Mouse (Mus musculus) splenic B cell, adult 2 months (primary cell): ENCODE data around the gene Rcvrn.

ENCODE experiments used
- DNase-seq: peaks from one replicate; pipeline ENCODE4 v3.0.0-alpha.2; 2011; ENCODE audit warnings: low read depth, low spot score
- H3K27me3 ChIP-seq: 2 replicates; pipeline ENCODE4 v1.6.1; 2012; ENCODE audit warnings: mild to moderate bottlenecking, low read length, moderate library complexity, mixed read lengths; ENCODE audit not compliant: control insufficient read depth, poor library complexity, insufficient read depth, severe bottlenecking
- H3K36me3 ChIP-seq: 2 replicates; pipeline ENCODE4 v1.6.1; 2012; ENCODE audit warnings: mild to moderate bottlenecking, low read length, moderate library complexity, mixed read lengths; ENCODE audit not compliant: control insufficient read depth, poor library complexity, insufficient read depth, severe bottlenecking

Rcvrn gene

GRCm38 (mm10) chr11:67694703-67695376 is at the start of gene Rcvrn:
Rcvrn (plus strand) TSS chr11:67695326.
- no peak for DNase-seq
- H3K27me3 ChIP-seq, result no peaks in the 10 kb centered on the region
- no peaks in the 10 kb centered on the region for H3K36me3 ChIP-seq

GRCm38 (mm10) chr11:67647745-67648144 is 47.4 kb upstream of the Rcvrn start:
- DNase-seq, result peak; percentile 71
- Histone ChIP-seq H3K36me3 (no peaks in the 10 kb centered on the region), H3K27me3 (no peaks in the 10 kb centered on the region)

- Histone ChIP-seq H3K36me3 (no peaks in the 10 kb centered on the region), H3K27me3 (no peaks in the 10 kb centered on the region)
- no peak for DNase-seq
Observed at GRCm38 (mm10) chr11:67648651-67649407, 46.3 kb upstream of the Rcvrn start.

GRCm38 (mm10) chr11:67649971-67650707 is 45.0 kb upstream of the Rcvrn start:
- no peak for DNase-seq
- Histone ChIP-seq H3K36me3 (no peaks in the 10 kb centered on the region), H3K27me3 (no peaks in the 10 kb centered on the region)

- no peak for DNase-seq
- Histone ChIP-seq H3K36me3 (no peaks in the 10 kb centered on the region), H3K27me3 (no peaks in the 10 kb centered on the region)
Observed at GRCm38 (mm10) chr11:67651731-67652130, 43.4 kb upstream of the Rcvrn start.

- Histone ChIP-seq H3K36me3 (no peaks in the 10 kb centered on the region), H3K27me3 (no peaks in the 10 kb centered on the region)
- DNase-seq, result no peak
Observed at GRCm38 (mm10) chr11:67652194-67652892, 42.8 kb upstream of the Rcvrn start.

- Histone ChIP-seq H3K36me3 (no peaks in the 10 kb centered on the region), H3K27me3 (no peaks in the 10 kb centered on the region)
- no peak for DNase-seq
Observed at GRCm38 (mm10) chr11:67652893-67653255, 42.3 kb upstream of the Rcvrn start.

GRCm38 (mm10) chr11:67653521-67654090 is 41.5 kb upstream of the Rcvrn start:
- DNase-seq, result no peak
- Histone ChIP-seq H3K36me3 (no peaks in the 10 kb centered on the region), H3K27me3 (no peaks in the 10 kb centered on the region)

- no peaks in the 10 kb centered on the region for H3K36me3 ChIP-seq
- DNase-seq, result no peak
- H3K27me3 ChIP-seq, result no peaks in the 10 kb centered on the region
Observed at GRCm38 (mm10) chr11:67654514-67654913, 40.6 kb upstream of the Rcvrn start.

- H3K36me3 ChIP-seq, result no peaks in the 10 kb centered on the region
- peak; percentile 20 for DNase-seq
- H3K27me3 ChIP-seq, result no peaks in the 10 kb centered on the region
Observed at GRCm38 (mm10) chr11:67655236-67655959, 39.7 kb upstream of the Rcvrn start.

- DNase-seq, result no peak
- Histone ChIP-seq H3K36me3 (no peaks in the 10 kb centered on the region), H3K27me3 (no peaks in the 10 kb centered on the region)
Observed at GRCm38 (mm10) chr11:67656366-67656765, 38.8 kb upstream of the Rcvrn start.

GRCm38 (mm10) chr11:67656811-67657210 is 38.3 kb upstream of the Rcvrn start:
- Histone ChIP-seq H3K27me3 (no peaks in the 10 kb centered on the region), H3K36me3 (no peaks in the 10 kb centered on the region)
- no peak for DNase-seq

GRCm38 (mm10) chr11:67657685-67658382 is 37.3 kb upstream of the Rcvrn start:
- H3K27me3 ChIP-seq, result no peaks in the 10 kb centered on the region
- DNase-seq, result peak; percentile 81
- H3K36me3 ChIP-seq, result no peaks in the 10 kb centered on the region
